31 mouse cellular contexts compared by ENCODE assay signal in the genomic region with DNA sequence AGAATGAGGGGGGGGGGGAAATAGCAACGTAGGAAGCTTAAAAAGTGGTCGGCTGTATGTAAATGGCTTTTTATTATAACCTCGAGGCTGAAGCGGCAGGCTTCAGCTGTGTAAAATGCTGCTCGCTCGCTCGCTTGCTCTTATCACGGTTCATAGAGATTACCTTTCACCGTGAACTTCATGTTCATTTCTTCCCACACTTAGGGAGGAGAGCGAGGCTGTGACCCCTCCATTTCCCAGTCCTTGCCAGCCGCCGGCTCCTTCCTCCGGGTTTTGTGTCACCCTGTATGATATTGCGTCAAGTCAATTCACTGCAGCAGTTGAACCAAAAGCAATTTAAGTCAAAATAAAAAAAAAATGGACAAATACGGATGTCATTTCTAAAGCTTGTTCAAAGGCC.
A peak's percentile ranks its signal among the peaks of the same experiment; 100 is the strongest.
DNase-seq lines count a peak whose midpoint lies in the region; ATAC-seq and TF ChIP-seq lines count a peak whose summit lies in the region.
"Had no signal": no experiment of that assay in that cellular context is flagged by ENCODE, and none has a peak within 500 bp of the region (broad histone marks: within the 10 kb centered on the region; RNA-seq: fewer than 3 reads in every experiment).

No protein-coding gene starts in this region.

- peaks cover 5% of the 10 kb centered on the region; the same call in 1 of the 2 replicates for H3K4me1 ChIP-seq in forebrain, embryonic 13.5 days
- no peaks in the 10 kb centered on the region for H3K4me1 ChIP-seq in forebrain, postnatal 0 days (ENCODE audit: insufficient read depth)
- H3K4me1 ChIP-seq in heart, embryonic 14.5 days (ENCODE audit: control insufficient read depth in 2 of 2, insufficient read depth in 2 of 2, low read length in 2 of 2): peaks cover 7 to 9% of the 10 kb centered on the region in 2 experiments
- H3K4me1 ChIP-seq in hindbrain, embryonic 15.5 days (replicated peaks): 0 out of 2 replicates have a peak, but pooled peaks cover 7% of the 10 kb centered on the region
- peaks cover 14% of the 10 kb centered on the region; the same call in 1 of the 2 replicates for H3K4me1 ChIP-seq in hindbrain, embryonic 12.5 days
- H3K4me1 ChIP-seq in midbrain, embryonic 16.5 days (ENCODE audit: control insufficient read depth, insufficient read depth, low read length): peaks cover 5% of the 10 kb centered on the region
- no peaks in the 10 kb centered on the region for H3K4me1 ChIP-seq in midbrain, embryonic 11.5 days (ENCODE audit: control insufficient read depth, insufficient read depth, low read length)
- H3K4me1 ChIP-seq: embryonic facial prominence, embryonic 15.5 days; liver, embryonic 12.5 days had no signal

- peak overlapping the region; percentile 10; the same call in 1 of the 2 replicates for H3K4me2 ChIP-seq in forebrain, embryonic 13.5 days
- H3K4me2 ChIP-seq in forebrain, postnatal 0 days (ENCODE audit: low read depth): no peak overlapping the region
- H3K4me2 ChIP-seq in heart, embryonic 14.5 days (ENCODE audit: low read length): peak overlapping the region; percentile 54
- 0 out of 2 replicates have a peak overlapping the region, but pooled peaks have one; percentile 9 for H3K4me2 ChIP-seq in hindbrain, embryonic 15.5 days
- H3K4me2 ChIP-seq in hindbrain, embryonic 12.5 days (replicated peaks): no peak overlapping the region
- H3K4me2 ChIP-seq in midbrain, embryonic 16.5 days (ENCODE audit: low read length): peak overlapping the region; percentile 15; the same call in 1 of the 2 replicates
- no peak overlapping the region for H3K4me2 ChIP-seq in midbrain, embryonic 11.5 days
- H3K4me2 ChIP-seq: embryonic facial prominence, embryonic 15.5 days; forebrain, embryonic 12.5 days; hindbrain, embryonic 14.5 days; kidney, embryonic 15.5 days; liver, embryonic 12.5 days; neural tube, embryonic 12.5 days had no signal

- ATAC-seq in forebrain, embryonic 13.5 days: no peak
- no peak for ATAC-seq in forebrain, postnatal 0 days
- no peak for ATAC-seq in heart, embryonic 14.5 days (ENCODE audit: insufficient number of reproducible peaks, insufficient read depth, low FRiP score, low read depth)
- ATAC-seq in hindbrain, embryonic 15.5 days (ENCODE audit: low FRiP score, low read depth): no peak
- ATAC-seq in hindbrain, embryonic 12.5 days (ENCODE audit: low FRiP score): no peak
- no peak for ATAC-seq in midbrain, embryonic 16.5 days
- no peak for ATAC-seq in midbrain, embryonic 11.5 days (ENCODE audit: low FRiP score)
- ATAC-seq: activated CD4-positive, CD25-positive, alpha-beta regulatory T cell, adult 4 months; inflammation-experienced regulatory T-cells, adult 6 months; liver, embryonic 12.5 days; liver, postnatal 0 days had no signal

- no peak for TF ChIP-seq CTCF in forebrain, postnatal 0 days (IDR thresholded peaks at IDR 0.05; ENCODE audit: low read depth)

- no peak overlapping the region for H3K4me3 ChIP-seq in forebrain, embryonic 13.5 days
- no peak overlapping the region for H3K4me3 ChIP-seq in forebrain, postnatal 0 days (ENCODE audit: low read depth, low read length)
- no peak overlapping the region for H3K4me3 ChIP-seq in heart, embryonic 14.5 days (ENCODE audit: control insufficient read depth in 1 of 2, insufficient read depth in 1 of 2, low read depth in 1 of 2, low read length in 2 of 2)
- H3K4me3 ChIP-seq in hindbrain, embryonic 15.5 days: no peak overlapping the region
- H3K4me3 ChIP-seq in hindbrain, embryonic 12.5 days: no peak overlapping the region
- H3K4me3 ChIP-seq in midbrain, embryonic 16.5 days (ENCODE audit: low read depth, low read length): no peak overlapping the region
- no peak overlapping the region for H3K4me3 ChIP-seq in midbrain, embryonic 11.5 days (ENCODE audit: low read depth, low read length)
- H3K4me3 ChIP-seq: embryonic facial prominence, embryonic 10.5 days; embryonic facial prominence, embryonic 15.5 days; forebrain, embryonic 12.5 days; kidney, embryonic 15.5 days; liver, embryonic 12.5 days; myocyte; neural tube, embryonic 12.5 days had no signal

- H3K9me3 ChIP-seq in forebrain, embryonic 13.5 days (replicated peaks): no peaks in the 10 kb centered on the region
- H3K9me3 ChIP-seq in forebrain, postnatal 0 days (ENCODE audit: low read length): no peaks in the 10 kb centered on the region
- H3K9me3 ChIP-seq in heart, embryonic 14.5 days (ENCODE audit: control insufficient read depth, low read length): no peaks in the 10 kb centered on the region
- no peaks in the 10 kb centered on the region for H3K9me3 ChIP-seq in hindbrain, embryonic 15.5 days
- no peaks in the 10 kb centered on the region for H3K9me3 ChIP-seq in hindbrain, embryonic 12.5 days (replicated peaks)
- H3K9me3 ChIP-seq in midbrain, embryonic 16.5 days (replicated peaks; ENCODE audit: control insufficient read depth, low read length, poor library complexity, severe bottlenecking): no peaks in the 10 kb centered on the region
- H3K9me3 ChIP-seq in midbrain, embryonic 11.5 days (ENCODE audit: control insufficient read depth, low read length): no peaks in the 10 kb centered on the region
- H3K9me3 ChIP-seq: embryonic facial prominence, embryonic 10.5 days; embryonic facial prominence, embryonic 15.5 days; forebrain, embryonic 12.5 days; kidney, embryonic 15.5 days; liver, embryonic 12.5 days; neural tube, embryonic 12.5 days had no signal

- 41% methylated on average over 15 of the region's 15 CpGs for WGBS in forebrain, embryonic 13.5 days
- 41% methylated on average over 15 of the region's 15 CpGs for WGBS in forebrain, postnatal 0 days
- WGBS in heart, embryonic 14.5 days: 24% methylated on average over 15 of the region's 15 CpGs
- 38% methylated on average over 15 of the region's 15 CpGs for WGBS in hindbrain, embryonic 15.5 days
- 50% methylated on average over 15 of the region's 15 CpGs for WGBS in hindbrain, embryonic 12.5 days
- WGBS in midbrain, embryonic 16.5 days: 42% methylated on average over 15 of the region's 15 CpGs
- 75% methylated on average over 15 of the region's 15 CpGs for WGBS in midbrain, embryonic 11.5 days

- peaks cover 3% of the 10 kb centered on the region; the same call in 1 of the 2 replicates for H3K27me3 ChIP-seq in forebrain, embryonic 13.5 days
- H3K27me3 ChIP-seq in forebrain, postnatal 0 days (ENCODE audit: insufficient read depth, low read length): 0 out of 2 replicates have a peak, but pooled peaks cover 4% of the 10 kb centered on the region
- no peaks in the 10 kb centered on the region for H3K27me3 ChIP-seq in heart, embryonic 14.5 days (ENCODE audit: control insufficient read depth, insufficient read depth, low read length)
- no peaks in the 10 kb centered on the region for H3K27me3 ChIP-seq in hindbrain, embryonic 15.5 days
- no peaks in the 10 kb centered on the region; the same call in 1 of the 2 replicates for H3K27me3 ChIP-seq in hindbrain, embryonic 12.5 days
- no peaks in the 10 kb centered on the region for H3K27me3 ChIP-seq in midbrain, embryonic 16.5 days (ENCODE audit: control insufficient read depth, insufficient read depth, low read depth, low read length)
- no peaks in the 10 kb centered on the region for H3K27me3 ChIP-seq in midbrain, embryonic 11.5 days (ENCODE audit: control insufficient read depth, insufficient read depth, low read length)
- H3K27me3 ChIP-seq: CH12.LX; kidney, embryonic 15.5 days; liver, embryonic 12.5 days; neural tube, embryonic 12.5 days had no signal

- H3K36me3 ChIP-seq in forebrain, embryonic 13.5 days (ENCODE audit: poor library complexity, severe bottlenecking): no peaks in the 10 kb centered on the region
- H3K36me3 ChIP-seq in forebrain, postnatal 0 days (ENCODE audit: insufficient read depth): no peaks in the 10 kb centered on the region
- no peaks in the 10 kb centered on the region for H3K36me3 ChIP-seq in heart, embryonic 14.5 days (ENCODE audit: control insufficient read depth, insufficient read depth, low read length)
- no peaks in the 10 kb centered on the region for H3K36me3 ChIP-seq in hindbrain, embryonic 15.5 days
- H3K36me3 ChIP-seq in hindbrain, embryonic 12.5 days: no peaks in the 10 kb centered on the region
- no peaks in the 10 kb centered on the region for H3K36me3 ChIP-seq in midbrain, embryonic 16.5 days (ENCODE audit: control insufficient read depth, insufficient read depth, low read length)
- H3K36me3 ChIP-seq in midbrain, embryonic 11.5 days (ENCODE audit: control insufficient read depth, insufficient read depth, low read length): no peaks in the 10 kb centered on the region
- H3K36me3 ChIP-seq: embryonic facial prominence, embryonic 10.5 days; embryonic facial prominence, embryonic 15.5 days; forebrain, embryonic 12.5 days; kidney, embryonic 15.5 days; liver, embryonic 12.5 days; neural tube, embryonic 12.5 days had no signal

- no peak overlapping the region for H3K27ac ChIP-seq in forebrain, embryonic 13.5 days
- H3K27ac ChIP-seq in forebrain, postnatal 0 days (ENCODE audit: low read depth, low read length): no peak overlapping the region
- H3K27ac ChIP-seq in heart, embryonic 14.5 days (replicated peaks in 1 of 2; ENCODE audit: control insufficient read depth in 1 of 2, insufficient read depth in 1 of 2, low read depth in 2 of 2, low read length in 2 of 2): no peak overlapping the region
- no peak overlapping the region for H3K27ac ChIP-seq in hindbrain, embryonic 15.5 days (replicated peaks)
- no peak overlapping the region for H3K27ac ChIP-seq in hindbrain, embryonic 12.5 days
- no peak overlapping the region for H3K27ac ChIP-seq in midbrain, embryonic 16.5 days (ENCODE audit: low read length)
- H3K27ac ChIP-seq in midbrain, embryonic 11.5 days (ENCODE audit: low read depth, low read length): no peak overlapping the region
- H3K27ac ChIP-seq: embryonic facial prominence, embryonic 10.5 days; embryonic facial prominence, embryonic 15.5 days; forebrain, embryonic 12.5 days; hindbrain, embryonic 14.5 days; kidney, embryonic 15.5 days; liver, embryonic 12.5 days; macrophage; neural tube, embryonic 12.5 days had no signal

- intact Hi-C loops in heart, postnatal 25 days (cut with DNase I): no loop called here

- no peak for DNase-seq in forebrain, postnatal 0 days
- no peak for DNase-seq in heart, postnatal 25 days (ENCODE audit: low spot score)
- DNase-seq in midbrain, embryonic 11.5 days (ENCODE audit: low spot score, missing footprints): no peak
- DNase-seq: adrenal gland, adult 2 months; cerebellum, adult 8-10 months; cerebellum, postnatal 25 days; gastrocnemius, postnatal 14 days; kidney, adult 18-20 months; layer of hippocampus, postnatal 36 days; left cerebral cortex, postnatal 4 days; liver, postnatal 0 days; right cerebral cortex, adult 18-20 months; spleen, adult 18-20 months; thymus, postnatal 14 days had no signal

- H3K9ac ChIP-seq in forebrain, embryonic 13.5 days: no peak overlapping the region
- no peak overlapping the region for H3K9ac ChIP-seq in forebrain, postnatal 0 days
- peak overlapping the region; percentile 13; the same call in 1 of the 2 replicates for H3K9ac ChIP-seq in heart, embryonic 14.5 days (ENCODE audit: low read length)
- H3K9ac ChIP-seq in hindbrain, embryonic 15.5 days: no peak overlapping the region
- no peak overlapping the region for H3K9ac ChIP-seq in hindbrain, embryonic 12.5 days
- no peak overlapping the region for H3K9ac ChIP-seq in midbrain, embryonic 16.5 days (ENCODE audit: low read depth, low read length)
- no peak overlapping the region for H3K9ac ChIP-seq in midbrain, embryonic 11.5 days (ENCODE audit: low read length)
- H3K9ac ChIP-seq: embryonic facial prominence, embryonic 15.5 days; forebrain, embryonic 12.5 days; hindbrain, embryonic 14.5 days; kidney, embryonic 15.5 days; liver, embryonic 12.5 days; liver, postnatal 0 days; neural tube, embryonic 12.5 days had no signal

Comparison
In these comparisons a context has a peak if more than half of its experiments do, and no peak if none do; other contexts are left out.
1. H3K4me2 ChIP-seq: peak in forebrain, embryonic 13.5 days (single experiment), heart, embryonic 14.5 days (single experiment), hindbrain, embryonic 15.5 days (single experiment) and midbrain, embryonic 16.5 days (single experiment); none in forebrain, postnatal 0 days (single experiment), hindbrain, embryonic 12.5 days (single experiment) and midbrain, embryonic 11.5 days (single experiment).